Mouse (Mus musculus) liver, adult 2 months (tissue): Measurements from ENCODE around the gene Cdk14. TPM values are rescaled to one million over a fixed set of nuclear protein-coding genes. Genes with fewer than 3 reads are reported as not detected.

Experiments
- DNase-seq: peaks from one replicate; pipeline ENCODE4 v3.0.0-alpha.2; 2011; ENCODE audit warnings: low read depth, low spot score; ENCODE audit errors: extremely low read depth
- H3K27ac ChIP-seq: fragments of 200-500 bp; replicated peaks from 2 replicates; pipeline ENCODE4 v1.5.1; 2012; ENCODE audit warnings: low read depth, mild to moderate bottlenecking, control low read depth, inconsistent platforms, low read length; ENCODE audit not compliant: insufficient read depth
- H3K27me3 ChIP-seq: fragments of 200-500 bp; 2 replicates; pipeline ENCODE4 v1.6.1; 2012; ENCODE audit warnings: mild to moderate bottlenecking, moderate library complexity, low read length, inconsistent platforms; ENCODE audit not compliant: control insufficient read depth, insufficient read depth
- H3K36me3 ChIP-seq: fragments of 200-500 bp; 2 replicates; pipeline ENCODE4 v1.6.1; 2012; ENCODE audit warnings: low read length, inconsistent platforms; ENCODE audit not compliant: control insufficient read depth, insufficient read depth
- H3K4me1 ChIP-seq: fragments of 200-500 bp; 2 replicates; pipeline ENCODE4 v1.6.1; 2011; ENCODE audit warnings: low read length; ENCODE audit not compliant: control insufficient read depth, insufficient read depth
- H3K4me3 ChIP-seq: fragments of 200-500 bp; 2 replicates; pipeline ENCODE4 v1.5.1; 2011; ENCODE audit warnings: low read depth, mild to moderate bottlenecking, control low read depth, low read length, moderate library complexity; ENCODE audit not compliant: insufficient read depth
- H3K79me2 ChIP-seq: fragments of 200-500 bp; 2 replicates; pipeline ENCODE4 v1.6.1; 2012; ENCODE audit warnings: inconsistent platforms, mild to moderate bottlenecking, low read length, moderate library complexity; ENCODE audit not compliant: control insufficient read depth, insufficient read depth
- H3K9ac ChIP-seq: fragments of 200-500 bp; 2 replicates; pipeline ENCODE4 v1.6.1; 2012; ENCODE audit warnings: low read depth, mild to moderate bottlenecking, control low read depth, inconsistent platforms, low read length
- CTCF ChIP-seq: fragments of 200-500 bp; IDR thresholded peaks from 2 replicates; pipeline ENCODE4 v1.5.1; 2011; ENCODE audit warnings: low read depth, low read length, control low read depth
- POLR2A ChIP-seq: fragments of 200-500 bp; IDR thresholded peaks from 2 replicates; pipeline ENCODE4 v1.6.1; 2011; ENCODE audit warnings: low read length, control low read depth; ENCODE audit not compliant: insufficient read depth; ENCODE audit errors: extremely low read depth
- WGBS: fragments of 180-500 bp; shearing (Covaris S2); methylation state at CpG from one replicate; pipeline ENCODE4 v1.1.7; 2018; 5-methylcytosine and 5-hydroxymethylcytosine counted together
- polyA plus RNA-seq: library from polyadenylated mRNA; depleted of rRNA; stranded (reverse); fragments of >200 nt; gene quantifications from 2 replicates; pipeline ENCODE4 v1.2.3, GENCODE M21; 2012
- total RNA-seq: library from RNA; depleted of rRNA; stranded (reverse); fragments of >200 nt; gene quantifications from 2 replicates; pipeline ENCODE4 v1.2.3, GENCODE M21; 2014

The Cdk14 gene
- total and polyA plus RNA-seq, 2 experiments: 0.31 to 2.7 TPM

GRCm38 (mm10) chr5:5115546-5115945, 304.6 kb downstream of the Cdk14 start:
- WGBS: 89% methylated on average over 1 of the region's 1 CpGs
- no peak for DNase-seq
- Histone ChIP-seq H3K36me3 (no peaks in the 10 kb centered on the region), H3K27ac (no peak overlapping the region), H3K4me1 (no peaks in the 10 kb centered on the region), H3K9ac (no peak overlapping the region), H3K4me3 (no peak overlapping the region), H3K79me2 (no peaks in the 10 kb centered on the region), H3K27me3 (no peaks in the 10 kb centered on the region)
- no peak for TF ChIP-seq POLR2A

DNA sequence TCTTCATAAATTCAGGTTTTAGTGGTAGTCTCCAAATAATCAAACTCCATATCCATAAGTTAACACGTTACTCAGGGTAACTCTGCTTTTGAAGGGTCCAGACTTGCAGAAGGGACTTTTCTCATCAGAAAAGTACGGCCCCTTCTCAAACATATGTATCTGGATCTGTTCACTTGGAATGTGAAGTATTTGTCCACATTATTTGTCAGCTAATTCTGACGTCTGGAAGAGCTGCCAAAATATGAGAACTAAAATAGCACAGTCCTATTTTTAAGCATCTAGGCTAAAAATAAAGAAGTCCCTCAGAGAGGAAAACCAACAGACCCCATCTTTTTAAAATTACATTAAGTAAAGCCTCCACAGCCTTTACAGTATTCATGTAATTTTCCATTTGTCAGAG, 310.5 kb downstream of the Cdk14 start:
- H3K27me3 ChIP-seq: no peaks in the 10 kb centered on the region
- no peak overlapping the region for H3K9ac ChIP-seq
- no peaks in the 10 kb centered on the region for H3K36me3 ChIP-seq
- no peaks in the 10 kb centered on the region for H3K79me2 ChIP-seq
- no peaks in the 10 kb centered on the region for H3K4me1 ChIP-seq
- DNase-seq: no peak
- TF ChIP-seq POLR2A: no peak
- TF ChIP-seq CTCF: no peak
- H3K27ac ChIP-seq: no peak overlapping the region
- no peak overlapping the region for H3K4me3 ChIP-seq
- WGBS: 65% methylated on average over 3 of the region's 3 CpGs

DNA sequence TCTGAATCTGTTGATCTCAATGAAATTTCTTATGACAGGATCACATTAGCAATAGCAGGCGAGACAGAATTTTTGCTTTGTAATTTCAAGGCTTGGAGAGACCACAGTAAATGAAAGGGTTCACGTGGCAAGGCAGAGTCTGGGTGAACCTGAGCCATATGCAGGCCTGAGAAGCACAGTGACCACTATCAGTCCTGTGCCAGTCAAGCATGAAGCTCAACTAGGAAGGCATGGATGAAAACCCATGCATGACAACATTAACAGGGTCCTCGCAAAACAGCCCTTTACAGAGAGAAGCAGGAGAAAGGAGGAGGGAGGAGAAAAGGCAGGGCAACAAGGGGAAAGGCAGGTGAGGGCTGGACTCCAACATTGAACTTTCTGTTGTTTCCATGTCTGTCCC, 311.1 kb downstream of the Cdk14 start:
- no peak for DNase-seq
- Histone ChIP-seq H3K9ac (no peak overlapping the region), H3K79me2 (no peaks in the 10 kb centered on the region), H3K4me3 (no peak overlapping the region), H3K27me3 (no peaks in the 10 kb centered on the region), H3K36me3 (no peaks in the 10 kb centered on the region), H3K4me1 (no peaks in the 10 kb centered on the region), H3K27ac (no peak overlapping the region)
- TF ChIP-seq CTCF (no peak), POLR2A (no peak)
- 91% methylated on average over 3 of the region's 3 CpGs for WGBS

DNA sequence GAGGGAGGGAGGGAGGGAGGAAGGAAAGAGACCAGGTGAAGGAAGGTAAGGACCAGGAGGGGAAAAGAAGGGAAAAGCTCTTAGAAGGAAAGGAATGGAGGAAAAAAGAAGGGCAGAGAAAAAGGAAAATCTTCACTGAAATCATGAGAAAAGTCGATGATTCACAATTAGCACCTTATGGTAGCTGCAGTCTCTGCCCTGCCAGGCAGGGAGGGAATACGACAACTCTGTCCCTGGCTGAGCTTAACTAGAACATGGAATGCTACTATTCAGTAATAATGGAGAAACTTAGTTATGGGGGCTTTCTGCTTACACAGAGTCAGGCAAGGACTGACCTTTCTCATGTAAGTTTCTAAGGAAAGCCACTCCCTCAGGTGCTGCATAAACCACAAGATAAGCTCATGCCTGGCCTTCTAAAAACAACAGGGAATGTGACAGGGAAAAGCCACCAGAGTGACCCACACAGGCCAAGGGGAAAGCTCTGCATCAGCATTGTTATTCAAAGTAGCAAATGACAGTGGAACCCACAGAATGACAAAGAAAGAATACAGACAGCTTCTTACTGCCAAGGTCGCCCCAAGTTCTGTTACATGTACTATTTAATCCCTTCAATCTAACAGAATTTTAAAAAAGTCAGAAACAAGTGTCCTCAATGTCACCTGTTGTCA, 323.7 kb downstream of the Cdk14 start:
- Histone ChIP-seq H3K27ac (no peak overlapping the region), H3K36me3 (no peaks in the 10 kb centered on the region), H3K27me3 (no peaks in the 10 kb centered on the region), H3K79me2 (no peaks in the 10 kb centered on the region), H3K9ac (no peak overlapping the region), H3K4me1 (no peaks in the 10 kb centered on the region), H3K4me3 (no peak overlapping the region)
- WGBS: 83% methylated on average over 3 of the region's 3 CpGs
- TF ChIP-seq CTCF (no peak), POLR2A (no peak)
- no peak for DNase-seq

DNA sequence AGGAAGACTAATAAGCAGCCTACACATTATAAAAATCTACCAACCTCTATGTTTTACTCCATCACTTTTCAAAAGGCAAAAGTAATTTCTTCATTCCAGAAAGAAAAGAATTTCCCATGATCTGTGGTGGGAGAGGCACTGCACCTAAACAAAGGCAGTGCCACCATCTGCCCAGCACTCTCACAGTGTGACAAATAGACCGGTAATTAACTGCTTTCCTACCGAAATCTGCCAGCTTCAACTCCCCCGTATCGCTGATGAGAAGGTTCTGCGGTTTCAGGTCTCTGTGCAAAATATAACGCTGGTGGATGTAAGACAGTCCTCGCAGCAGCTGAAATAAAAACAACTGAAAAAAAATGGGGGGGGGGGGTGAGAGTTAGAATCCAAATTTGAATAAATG, 327.4 kb downstream of the Cdk14 start:
- TF ChIP-seq CTCF (no peak), POLR2A (no peak)
- DNase-seq: no peak
- H3K36me3 ChIP-seq: no peaks in the 10 kb centered on the region
- no peaks in the 10 kb centered on the region for H3K4me1 ChIP-seq
- no peak overlapping the region for H3K9ac ChIP-seq
- no peaks in the 10 kb centered on the region for H3K27me3 ChIP-seq
- WGBS: 93% methylated on average over 7 of the region's 7 CpGs
- no peak overlapping the region for H3K27ac ChIP-seq
- H3K4me3 ChIP-seq: no peak overlapping the region
- no peaks in the 10 kb centered on the region for H3K79me2 ChIP-seq

DNA sequence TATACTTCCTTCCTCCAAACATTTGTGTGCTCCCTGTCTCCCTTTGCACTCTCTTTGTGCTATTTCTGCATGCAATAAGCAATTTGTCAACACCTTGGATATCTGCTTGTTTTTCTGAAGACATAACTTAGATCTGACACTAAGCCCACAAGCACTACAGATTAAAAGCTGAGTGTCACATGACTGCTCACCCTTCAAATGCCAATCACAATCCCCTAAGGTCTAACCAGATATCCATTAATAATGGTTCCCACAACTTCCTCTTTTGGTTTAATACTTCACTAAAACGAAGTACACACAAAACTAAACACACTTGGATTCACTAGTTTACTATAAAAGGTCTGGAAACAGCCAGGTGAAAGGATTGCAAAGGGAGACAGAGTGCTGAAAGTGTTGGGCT, 348.6 kb downstream of the Cdk14 start:
- Histone ChIP-seq H3K9ac (no peak overlapping the region), H3K79me2 (no peaks in the 10 kb centered on the region), H3K27ac (no peak overlapping the region), H3K4me1 (no peaks in the 10 kb centered on the region), H3K4me3 (no peak overlapping the region), H3K27me3 (no peaks in the 10 kb centered on the region), H3K36me3 (no peaks in the 10 kb centered on the region)
- TF ChIP-seq CTCF (no peak), POLR2A (no peak)
- DNase-seq: no peak
- WGBS: 59% methylated on average over 1 of the region's 1 CpGs
